In genomic region chr15:100838607-100839207, GRCm38 (mm10) we compare ENCODE assay signal across 8 mouse cellular contexts. TPM values are rescaled to one million over a fixed set of nuclear protein-coding genes. Genes with fewer than 3 reads are reported as not detected.
A peak's percentile ranks its signal among the peaks of the same experiment; 100 is the strongest.
DNase-seq lines count a peak whose midpoint lies in the region; ATAC-seq and TF ChIP-seq lines count a peak whose summit lies in the region.

No protein-coding gene starts in this region.

- H3K27ac ChIP-seq in testis, adult 2 months (ENCODE audit: control insufficient read depth, insufficient read depth, low read depth, low read length): no peak overlapping the region

- no peaks in the 10 kb centered on the region for H3K27me3 ChIP-seq in testis, adult 2 months (ENCODE audit: control insufficient read depth, insufficient read depth, low read length)

- no peaks in the 10 kb centered on the region for H3K36me3 ChIP-seq in testis, adult 2 months (ENCODE audit: control insufficient read depth, insufficient read depth, low read length)

- peak; percentile 67 for DNase-seq in layer of hippocampus, adult 11-12 months (ENCODE audit: low spot score)
- no peak for DNase-seq in layer of hippocampus, postnatal 36 days
- peak; percentile 59 to 79 for DNase-seq in adrenal gland, adult (ENCODE audit: inconsistent age in 2 of 2, low spot score in 1 of 2)
- DNase-seq in embryo, embryonic 10.5 days (ENCODE audit: low spot score): peak; percentile 82
- DNase-seq in heart, postnatal 25 days (ENCODE audit: low spot score): peak; percentile 18
- peak; percentile 44 to 74 for DNase-seq in layer of hippocampus, adult 18-20 months (ENCODE audit: low spot score in 2 of 2)

- TF ChIP-seq CTCF in testis, adult 2 months (IDR thresholded peaks at IDR 0.05; ENCODE audit: control insufficient read depth, insufficient read depth, insufficient replicate concordance, low read depth, low read length): peak; percentile 36; the same call in 1 of the 2 replicates

- no peak overlapping the region for H3K4me3 ChIP-seq in testis, adult 2 months (ENCODE audit: control insufficient read depth, low read depth, low read length)

- intact Hi-C loops in heart, postnatal 25 days (cut with DNase I): loop anchor here (2.0 kb wide), 1 partner anchor 82 kb away; no protein-coding TSS in a partner anchor

- TF ChIP-seq POLR2A in testis, adult 2 months (IDR thresholded peaks at IDR 0.05; ENCODE audit: control insufficient read depth, low read depth, low read length): no peak

- peak; percentile 55; the same call in 1 of the 2 replicates for ATAC-seq in megakaryocyte progenitor cell, adult 5-6 weeks (replicated peaks; ENCODE audit: poor library complexity)

- peaks cover 3% of the 10 kb centered on the region for H3K4me1 ChIP-seq in testis, adult 2 months (ENCODE audit: control insufficient read depth, insufficient read depth, low read length)

RNA-seq across cellular contexts. Expression of gene Scn8a, which starts 31.0 kb away (rescaled TPM):
- total RNA-seq in layer of hippocampus, postnatal 36 days (2021): 100 to 1,000 TPM; 223 to 249 TPM
- under 1 TPM; 0.18 to 0.25 TPM for total RNA-seq in heart, postnatal 25 days (2021)
- 100 to 1,000 TPM; 212 to 229 TPM for total RNA-seq in layer of hippocampus, adult 18-20 months (2021)
- total RNA-seq in megakaryocyte progenitor cell, adult 5-6 weeks (2015): not detected in 2 replicates
- not detected in 2 replicates for total RNA-seq in megakaryocyte progenitor cell, adult 5-6 weeks (2017)
- polyA plus RNA-seq in testis, adult 2 months (2012; rRNA removed): 3.4 and 4.0 TPM in 2 replicates

Comparison
In these comparisons a context has a peak if more than half of its experiments do, and no peak if none do; other contexts are left out.
1. DNase-seq: peak in layer of hippocampus, adult 11-12 months (single experiment), adrenal gland, adult (2 of 2), embryo, embryonic 10.5 days (single experiment), heart, postnatal 25 days (single experiment) and layer of hippocampus, adult 18-20 months (2 of 2); none in layer of hippocampus, postnatal 36 days (0 of 2).
2. RNA of gene Scn8a, which starts 31.0 kb away (total RNA-seq): 223 to 249 TPM in layer of hippocampus, postnatal 36 days and 212 to 229 TPM in layer of hippocampus, adult 18-20 months; 0.18 to 0.25 TPM in heart, postnatal 25 days and not detected in megakaryocyte progenitor cell, adult 5-6 weeks; every median in the first group is over 100 times any median in the second.